Mouse (Mus musculus): ENCODE data around the gene Fam178b. TPM values are rescaled to one million over a fixed set of nuclear protein-coding genes. Genes with fewer than 3 reads are reported as not detected.

The Fam178b gene
- total RNA-seq, 2 experiments from 2014 or later: not detected

- intact Hi-C loops (cut with DNase I): no loop called here
- no peak for DNase-seq (ENCODE audit: low spot score in 2 of 2)
Observed at GRCm38 (mm10) chr1:36572140-36572700, 110.8 kb downstream of the Fam178b start.

DNA sequence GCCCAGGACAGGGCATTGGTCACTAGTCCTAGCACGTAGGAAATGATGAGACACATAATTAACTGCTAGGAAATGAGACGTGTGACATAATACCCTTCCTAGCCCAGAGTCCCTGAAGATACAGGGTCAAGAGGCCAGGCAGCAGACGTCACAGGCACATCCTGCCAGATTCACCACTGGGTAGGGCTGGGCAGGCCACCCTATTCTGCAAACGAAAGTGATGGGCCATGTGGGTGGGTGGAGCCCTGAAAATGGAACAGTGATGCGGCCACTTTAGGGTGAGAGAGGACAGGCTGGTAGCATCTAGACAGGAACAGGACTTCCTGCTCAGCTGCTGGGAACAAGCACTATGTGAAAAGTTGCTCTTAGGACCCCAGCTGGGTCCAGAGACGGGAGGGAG, 111.4 kb downstream of the Fam178b start:
- no peak for DNase-seq (ENCODE audit: low spot score in 2 of 2)

GRCm38 (mm10) chr1:36570320-36570719, 112.7 kb downstream of the Fam178b start:
- intact Hi-C loops (cut with DNase I): no loop called here
- DNase-seq (ENCODE audit: low spot score in 2 of 2): no peak

More for the DNA sequence above, 111.4 kb downstream of the Fam178b start:
- intact Hi-C loops (cut with DNase I): no loop called here

DNA sequence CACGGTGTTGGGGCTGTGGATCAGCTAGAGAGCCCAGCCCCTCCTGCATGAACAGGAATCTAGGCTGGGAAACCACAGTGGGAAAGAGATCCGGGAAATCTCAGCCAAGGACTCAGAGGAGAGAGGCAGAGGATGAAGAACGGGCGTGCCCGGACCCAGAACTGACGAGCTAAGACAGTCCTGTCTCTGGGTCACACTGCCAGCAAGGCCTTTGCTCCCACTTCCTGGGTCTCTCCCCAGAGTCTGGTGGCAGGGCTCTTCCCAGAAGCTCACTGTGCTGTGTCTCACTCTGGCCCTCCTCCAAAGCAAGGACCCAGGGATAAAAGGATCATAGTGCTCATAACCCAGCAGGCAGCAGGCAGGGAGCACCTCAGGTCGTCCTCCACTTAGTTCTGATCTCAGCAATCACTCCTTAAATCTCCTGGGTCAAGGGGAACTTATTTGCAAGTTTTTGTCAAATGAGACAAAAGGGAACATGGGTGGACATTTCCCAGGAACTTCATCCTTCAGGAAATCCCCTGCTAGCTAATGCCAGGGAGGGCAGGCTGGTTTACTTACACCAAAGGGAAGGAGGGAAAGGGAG, 113.2 kb downstream of the Fam178b start:
- DNase-seq (ENCODE audit: low spot score in 2 of 2): no peak
- intact Hi-C loops (cut with DNase I): no loop called here

- DNase-seq (ENCODE audit: low spot score in 2 of 2): no peak
- intact Hi-C loops (cut with DNase I): no loop called here
Observed at GRCm38 (mm10) chr1:36568776-36569175, 114.2 kb downstream of the Fam178b start.

DNA sequence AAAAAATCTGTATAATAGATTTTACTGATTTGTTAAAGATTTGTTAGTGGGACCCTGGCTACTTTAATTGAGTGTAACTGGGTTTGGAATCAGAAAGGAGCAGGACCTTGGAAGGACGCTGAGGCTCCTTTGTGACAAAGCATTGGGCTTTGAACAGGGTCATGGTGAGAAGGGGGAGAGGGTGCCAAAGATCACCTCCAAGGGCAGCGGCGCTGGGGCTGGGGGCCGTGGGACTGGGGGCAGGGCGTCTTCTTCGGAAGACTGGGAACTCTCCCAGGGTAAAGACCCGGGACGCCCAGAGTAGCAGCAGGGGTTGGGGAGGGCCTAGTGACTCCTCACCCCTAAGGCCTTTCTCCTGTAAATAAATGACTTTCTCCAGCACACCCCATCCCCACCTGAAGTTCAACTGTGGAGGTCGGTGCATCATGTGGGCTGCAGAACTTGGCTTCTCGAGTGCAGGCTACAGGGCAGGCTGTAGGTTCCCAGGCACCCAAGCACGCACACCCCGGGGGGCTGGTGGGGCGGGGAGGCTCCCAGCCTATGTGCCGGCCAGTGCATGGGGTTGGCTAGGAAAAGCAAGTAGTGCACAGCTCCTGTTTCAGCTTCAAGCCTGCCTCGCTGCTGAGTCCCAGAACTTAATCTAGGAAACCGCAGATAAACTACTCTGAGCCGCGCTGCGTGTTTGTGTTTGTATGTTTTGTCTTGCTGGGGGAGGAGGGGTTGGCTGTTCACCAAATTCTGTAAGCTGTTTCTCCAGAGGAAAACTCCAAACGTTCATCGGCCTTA, 115.0 kb downstream of the Fam178b start:
- intact Hi-C loops (cut with DNase I): no loop called here
- no peak for DNase-seq (ENCODE audit: low spot score in 2 of 2)

DNA sequence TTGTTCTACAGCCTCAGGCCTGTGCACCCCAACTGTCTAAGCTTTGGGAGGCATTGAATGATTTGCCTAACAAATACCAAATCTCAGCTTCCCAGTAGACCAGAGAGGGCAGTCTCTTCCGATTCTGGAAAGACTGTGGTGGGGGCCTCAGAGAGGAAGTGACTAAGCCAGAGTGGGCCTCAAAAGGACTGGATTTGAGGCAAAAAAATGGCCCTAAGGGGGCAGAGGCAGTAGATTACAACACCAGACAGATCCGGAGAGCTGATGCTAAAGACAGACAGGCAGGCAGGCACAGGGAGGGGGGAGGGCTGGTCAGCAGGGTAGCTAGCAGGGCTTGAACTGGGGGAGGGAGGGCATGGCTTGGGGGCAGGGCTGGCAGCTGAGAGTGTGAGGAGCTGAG, 116.6 kb downstream of the Fam178b start:
- intact Hi-C loops (cut with DNase I): no loop called here
- no peak for DNase-seq (ENCODE audit: low spot score in 2 of 2)

GRCm38 (mm10) chr1:36564101-36564500, 118.9 kb downstream of the Fam178b start:
- intact Hi-C loops (cut with DNase I): no loop called here
- DNase-seq (ENCODE audit: low spot score in 2 of 2): no peak

GRCm38 (mm10) chr1:36563632-36564031, 119.4 kb downstream of the Fam178b start:
- intact Hi-C loops (cut with DNase I): no loop called here
- DNase-seq (ENCODE audit: low spot score in 2 of 2): no peak

- DNase-seq (ENCODE audit: low spot score in 2 of 2): no peak
- intact Hi-C loops (cut with DNase I): no loop called here
Observed at GRCm38 (mm10) chr1:36563197-36563596, 119.8 kb downstream of the Fam178b start.

DNA sequence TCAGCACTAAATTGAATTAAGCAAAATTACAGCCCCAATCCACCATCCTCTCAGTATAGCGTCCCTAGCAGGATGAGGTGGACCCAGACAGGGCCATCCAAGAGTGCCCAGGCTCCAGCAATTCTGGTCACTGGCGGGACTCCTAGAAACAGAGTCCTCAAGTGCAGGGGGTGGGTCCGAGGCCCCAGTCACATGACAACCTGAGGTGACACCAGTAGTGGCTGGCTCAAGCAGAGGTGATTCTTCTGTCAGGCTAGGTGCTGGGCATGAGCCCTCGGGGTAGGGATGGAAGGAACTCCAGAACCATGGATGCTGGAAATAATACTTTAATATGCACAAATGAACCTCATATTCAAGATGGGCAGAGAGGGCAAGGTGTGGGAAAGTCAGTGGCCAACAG, 120.6 kb downstream of the Fam178b start:
- intact Hi-C loops (cut with DNase I): no loop called here
- DNase-seq (ENCODE audit: low spot score in 2 of 2): no peak

GRCm38 (mm10) chr1:36560903-36561302, 122.1 kb downstream of the Fam178b start:
- intact Hi-C loops (cut with DNase I): no loop called here
- DNase-seq (ENCODE audit: low spot score in 2 of 2): no peak

DNA sequence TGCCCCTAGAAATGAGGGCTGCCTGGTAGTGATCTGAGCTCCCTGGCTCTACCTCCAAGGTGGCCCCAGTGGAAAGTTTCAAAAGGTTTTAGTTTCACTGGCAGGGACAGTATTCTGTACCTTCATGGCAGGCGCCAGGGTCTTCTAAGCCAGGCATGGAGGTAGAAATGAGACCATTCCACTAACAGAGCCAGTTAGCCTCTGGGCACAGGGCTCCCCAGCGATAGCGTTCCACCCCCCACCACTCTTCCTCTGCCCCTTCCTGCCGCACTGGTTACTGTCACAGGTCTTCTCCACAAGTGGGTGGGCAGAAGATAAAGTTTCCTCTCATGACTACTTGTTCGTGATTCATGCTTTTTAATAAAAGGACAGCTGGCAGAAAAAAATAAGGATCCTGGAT, 123.1 kb downstream of the Fam178b start:
- no peak for DNase-seq (ENCODE audit: low spot score in 2 of 2)
- intact Hi-C loops (cut with DNase I): no loop called here

- intact Hi-C loops (cut with DNase I): no loop called here
- no peak for DNase-seq (ENCODE audit: low spot score in 2 of 2)
Observed at GRCm38 (mm10) chr1:36559256-36559655, 123.7 kb downstream of the Fam178b start.

DNA sequence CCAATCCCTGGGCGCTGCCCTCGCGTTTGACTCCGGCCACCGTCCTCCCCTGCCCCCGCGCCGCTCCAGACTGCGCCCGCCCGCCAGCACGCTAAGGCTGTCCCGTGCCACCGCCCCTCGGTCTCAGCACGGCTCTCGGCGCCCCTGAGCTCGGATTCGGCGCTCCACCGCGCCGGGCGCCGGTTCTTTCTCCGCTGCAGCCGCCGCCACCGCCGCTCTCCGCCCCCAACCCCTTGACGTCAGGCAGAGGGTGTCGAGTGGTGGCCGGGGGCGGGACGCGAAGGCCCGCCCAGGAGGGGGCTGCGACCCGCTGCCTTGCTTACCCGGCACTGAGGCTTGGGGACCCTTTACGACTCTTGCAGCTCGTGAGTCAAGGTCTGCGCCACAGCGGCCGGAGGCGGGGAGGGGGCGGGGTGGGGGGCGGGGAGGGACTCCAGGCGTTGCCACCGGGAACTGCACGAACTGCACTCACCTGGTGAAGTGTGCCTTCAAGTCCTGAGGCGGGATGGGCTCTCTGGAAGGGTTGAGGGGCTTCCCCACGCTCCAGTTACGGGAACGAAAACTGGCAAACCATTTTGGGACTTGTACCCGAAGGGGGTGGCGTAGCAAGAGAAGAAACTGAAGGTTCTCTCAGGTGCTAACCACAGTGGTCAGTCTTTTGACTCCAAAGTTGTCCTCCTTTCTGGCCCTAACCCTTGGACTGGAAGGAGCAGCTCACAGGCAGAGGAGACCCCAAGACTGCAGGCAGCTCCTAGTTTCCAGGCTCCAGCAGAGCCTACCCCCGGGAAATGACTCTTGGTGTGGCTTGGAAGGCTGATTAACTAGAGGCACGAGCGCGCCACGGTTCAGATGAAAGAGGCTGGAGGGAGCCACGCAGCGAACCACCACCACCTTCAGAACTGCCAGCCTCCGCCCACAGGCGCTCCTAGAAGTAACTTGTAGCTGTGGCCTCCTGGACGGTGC, 124.7 kb downstream of the Fam178b start, which contains the start of gene Sema4c:
Sema4c (minus strand) TSS at position 319 of the 963 bp plus-strand sequence.
- peak; percentile 75 for DNase-seq (ENCODE audit: low spot score in 2 of 2)
- intact Hi-C loops (cut with DNase I): no loop called here

DNA sequence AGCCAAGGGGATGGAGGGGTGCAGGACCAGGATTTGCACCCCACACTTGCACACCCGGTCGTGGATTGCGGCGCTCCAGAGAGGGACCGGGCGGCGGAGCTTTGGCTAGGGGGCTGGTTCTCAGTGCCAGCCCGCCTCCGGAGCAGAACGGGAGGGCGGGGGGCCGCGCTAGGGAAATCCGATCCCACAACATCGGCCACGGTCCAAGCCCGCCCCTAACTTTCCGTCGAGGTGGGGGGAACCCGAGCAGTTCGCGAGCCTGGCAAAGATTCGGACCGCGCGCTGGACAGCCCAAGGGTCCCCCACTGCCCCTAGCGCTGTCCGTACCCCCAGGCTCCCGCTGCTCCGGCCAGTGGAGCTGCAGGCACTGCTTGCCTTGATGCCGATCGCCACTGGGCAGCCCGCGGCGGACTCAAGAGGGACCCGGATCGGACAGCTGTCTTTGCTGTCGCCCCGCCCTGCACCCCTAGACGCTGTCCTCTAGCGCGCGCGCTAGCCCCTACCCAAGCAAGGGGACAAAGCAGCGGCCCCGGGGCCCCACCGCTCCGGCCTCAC, 125.4 kb downstream of the Fam178b start:
- peak; percentile 67 to 69 for DNase-seq (ENCODE audit: low spot score in 2 of 2)

DNA sequence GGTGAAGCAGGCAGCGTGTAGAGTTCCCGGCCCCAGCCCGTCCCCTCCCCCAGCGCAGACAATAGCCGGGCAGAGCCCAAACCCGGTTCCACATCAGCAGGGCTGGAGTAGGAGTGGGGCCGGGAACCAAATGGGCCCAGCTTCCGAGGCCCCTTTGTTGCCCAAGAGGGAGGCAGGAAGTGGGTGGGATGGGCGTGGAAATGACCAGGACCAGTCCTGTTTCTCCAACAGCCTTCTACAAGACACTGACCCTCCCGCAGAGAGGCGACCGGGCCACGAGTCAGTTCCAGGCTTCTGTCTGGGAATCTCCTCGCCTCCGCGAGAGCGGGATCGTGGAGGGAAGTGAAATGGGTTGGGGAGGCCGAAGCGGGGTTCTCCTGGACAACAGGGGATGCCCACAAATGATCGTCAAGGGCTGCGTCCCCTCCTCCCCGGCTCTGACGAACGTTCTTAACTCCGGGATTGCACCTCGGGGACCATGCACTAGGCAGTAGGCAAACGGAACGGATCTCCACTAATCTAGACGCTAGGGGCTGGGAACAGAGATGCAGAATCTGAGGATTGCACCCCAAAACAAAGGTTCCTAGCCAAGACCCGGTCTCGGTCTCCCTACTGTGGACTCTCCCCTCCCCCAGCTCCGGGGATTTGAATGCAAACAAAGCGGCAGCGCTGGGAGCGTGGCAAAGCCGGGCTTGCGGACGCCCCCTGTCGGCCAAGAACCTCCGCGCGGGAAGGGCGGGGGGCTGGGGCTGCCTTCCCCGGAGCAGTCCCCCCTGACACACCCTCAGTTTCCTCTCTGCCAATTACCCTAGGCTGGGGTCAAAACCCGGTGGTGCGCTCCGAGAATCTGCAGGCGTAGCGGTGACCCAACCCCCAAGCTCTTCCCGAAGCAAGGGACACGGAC, 126.2 kb downstream of the Fam178b start:
- peak; percentile 92 for DNase-seq (ENCODE audit: low spot score in 2 of 2)
- intact Hi-C loops (cut with DNase I): loop anchor here (2.0 kb wide), 1 partner anchor 78 kb away; no protein-coding TSS in a partner anchor

More for the DNA sequence above, 125.4 kb downstream of the Fam178b start:
- intact Hi-C loops (cut with DNase I): loop anchor here (2.0 kb wide), 1 partner anchor 77 kb away; no protein-coding TSS in a partner anchor

DNA sequence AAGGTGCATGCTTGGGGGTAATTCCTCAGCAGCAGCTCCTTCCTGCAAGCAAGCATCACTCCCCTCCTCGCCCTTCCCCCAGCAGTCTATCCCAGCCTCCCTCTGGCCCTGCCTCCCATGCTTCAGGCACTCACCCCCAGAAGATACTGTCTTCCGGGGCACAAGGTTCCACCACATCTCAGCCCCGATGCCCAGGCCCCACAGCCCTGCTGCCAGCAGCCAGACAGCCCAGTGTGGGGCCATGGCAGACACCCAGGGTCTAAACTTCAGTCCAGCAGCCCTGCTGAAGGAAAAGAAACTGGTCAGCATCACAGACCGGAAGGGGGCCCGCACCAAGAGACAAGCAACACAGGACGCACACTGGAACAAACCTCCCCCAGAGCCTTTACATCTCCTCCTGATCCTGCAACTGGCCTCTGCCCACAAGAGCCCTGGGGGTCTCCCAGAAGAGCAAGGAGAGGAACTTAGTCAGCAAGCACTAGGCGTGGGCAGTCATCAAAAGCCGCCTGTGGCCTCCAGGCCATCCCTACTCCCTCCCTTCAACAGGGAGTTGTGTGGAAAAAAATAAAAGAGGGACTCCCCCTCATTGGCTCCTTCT, 127.1 kb downstream of the Fam178b start:
- no peak for DNase-seq (ENCODE audit: low spot score in 2 of 2)
- intact Hi-C loops (cut with DNase I): loop anchor here (2.0 kb wide), 1 partner anchor 79 kb away; no protein-coding TSS in a partner anchor
